Mouse (Mus musculus) olfactory bulb, adult 2 months (tissue): ENCODE results near the gene Gm10128.
"Not testable (repeated sequence)": the region's sequence is repeated elsewhere in the genome, so short reads cannot be mapped to it uniquely, and the experiment has no call there.

Experiments
- CTCF ChIP-seq: fragments of 200-500 bp; IDR thresholded peaks from 2 replicates; pipeline ENCODE4 v1.5.1; 2012; ENCODE audit warnings: low read depth, mild to moderate bottlenecking, low read length, moderate library complexity; ENCODE audit not compliant: insufficient read depth
- POLR2A ChIP-seq: fragments of 200-500 bp; IDR thresholded peaks from 2 replicates; pipeline ENCODE4 v1.6.1; 2012; ENCODE audit warnings: mild to moderate bottlenecking, low read depth, low read length, moderate library complexity; ENCODE audit not compliant: insufficient read depth

- not testable (repeated sequence) for TF ChIP-seq POLR2A, CTCF
These were observed at the start of gene Gm10128 for GRCm38 (mm10) chr14:7643872-7644271.
